Mouse (Mus musculus): ENCODE results near the gene B3gnt2. TPM values are rescaled to one million over a fixed set of nuclear protein-coding genes. Genes with fewer than 3 reads are reported as not detected.

Gene B3gnt2
- total RNA-seq, 1 experiment: 25.7 TPM

DNA sequence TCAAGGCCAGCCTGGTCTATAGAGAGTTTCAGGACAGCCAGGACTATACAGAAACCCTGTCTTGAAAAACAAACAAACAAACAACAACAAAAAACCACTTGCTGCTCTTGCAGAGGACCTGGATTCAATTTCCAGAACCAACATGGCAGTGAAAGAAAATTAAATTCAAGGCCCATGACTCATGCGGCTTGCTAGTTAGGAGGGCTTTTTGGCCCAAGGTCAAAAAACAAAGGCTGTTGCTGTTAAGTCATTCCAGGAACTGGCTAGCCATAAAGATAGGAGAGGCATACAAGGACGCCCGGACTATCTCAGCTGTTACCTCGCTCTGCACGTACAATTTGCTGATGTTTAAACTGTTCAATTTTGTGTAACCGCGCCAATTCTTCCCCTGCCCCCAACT lies 142.7 kb downstream of the B3gnt2 start:
- Histone ChIP-seq H3K9ac (ENCODE audit: insufficient read depth, low read depth, low read length, poor library complexity, severe bottlenecking) (no peak overlapping the region), H3K36me3 (ENCODE audit: control insufficient read depth, insufficient read depth, low read length, poor library complexity, severe bottlenecking) (no peaks in the 10 kb centered on the region), H3K4me3 (ENCODE audit: insufficient read depth in 1 of 2, low read depth in 1 of 2, low read length in 2 of 2, poor library complexity in 1 of 2, severe bottlenecking in 1 of 2) (no peak overlapping the region), H3K9me3 (ENCODE audit: control insufficient read depth, insufficient read depth, low read depth, low read length) (no peaks in the 10 kb centered on the region), H3K4me1 (ENCODE audit: control insufficient read depth in 2 of 2, insufficient read depth in 2 of 2, low read length in 2 of 2, poor library complexity in 1 of 2) (peaks cover 0 to 2% of the 10 kb centered on the region in 2 experiments; a peak in 1 of 4 replicates), H3K27ac (ENCODE audit: insufficient read depth, low read depth, low read length, poor library complexity, severe bottlenecking) (no peak overlapping the region)
- DNase-seq (ENCODE audit: low read depth, low spot score): no peak
- in situ Hi-C loops (cut with MboI; ENCODE audit: low sequenced_read_pairs in 2 of 2, unreplicated experiment in 2 of 2): no loop called here
- TF ChIP-seq CHD2 (IDR thresholded peaks at IDR 0.05; ENCODE audit: low read depth, low read length) (no peak), MAFK (IDR thresholded peaks at IDR 0.05; ENCODE audit: insufficient read depth, low read depth, low read length) (no peak), HCFC1 (IDR thresholded peaks at IDR 0.05; ENCODE audit: borderline replicate concordance, insufficient read depth, low read length) (no peak), ZNF384 (IDR thresholded peaks at IDR 0.05; ENCODE audit: low read depth, low read length) (no peak), ZC3H11A (IDR thresholded peaks at IDR 0.05; ENCODE audit: borderline replicate concordance, low read depth, low read length) (no peak)

DNA sequence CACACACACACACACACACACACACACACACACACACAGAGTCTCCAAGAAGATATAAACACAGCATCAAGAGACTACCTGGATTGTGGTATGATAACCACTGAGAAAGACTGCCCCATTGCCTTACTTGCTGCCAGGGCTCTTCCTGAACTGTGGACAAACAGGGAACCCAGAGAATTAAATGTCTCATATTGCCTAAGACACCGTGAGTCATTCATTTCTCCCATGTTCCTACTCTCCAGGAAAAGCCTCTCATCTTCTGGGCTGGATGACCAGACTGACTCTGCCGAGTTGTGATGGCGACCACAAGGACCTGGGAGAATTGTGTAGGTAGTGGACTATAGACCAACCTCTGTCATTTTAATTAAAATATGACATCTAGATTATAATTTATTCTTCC lies 149.4 kb downstream of the B3gnt2 start:
- no peaks in the 10 kb centered on the region for H3K9me3 ChIP-seq (ENCODE audit: control insufficient read depth, insufficient read depth, low read depth, low read length)
- no peak overlapping the region for H3K9ac ChIP-seq (ENCODE audit: insufficient read depth, low read depth, low read length, poor library complexity, severe bottlenecking)
- no peak overlapping the region for H3K4me3 ChIP-seq (ENCODE audit: insufficient read depth in 1 of 2, low read depth in 1 of 2, low read length in 2 of 2, poor library complexity in 1 of 2, severe bottlenecking in 1 of 2)
- TF ChIP-seq MAFK (IDR thresholded peaks at IDR 0.05; ENCODE audit: insufficient read depth, low read depth, low read length): no peak
- no peak for TF ChIP-seq CHD2 (IDR thresholded peaks at IDR 0.05; ENCODE audit: low read depth, low read length)
- no peak for TF ChIP-seq ZNF384 (IDR thresholded peaks at IDR 0.05; ENCODE audit: low read depth, low read length)
- TF ChIP-seq ZC3H11A (IDR thresholded peaks at IDR 0.05; ENCODE audit: borderline replicate concordance, low read depth, low read length): no peak
- TF ChIP-seq HCFC1 (IDR thresholded peaks at IDR 0.05; ENCODE audit: borderline replicate concordance, insufficient read depth, low read length): no peak
- in situ Hi-C loops (cut with MboI; ENCODE audit: low sequenced_read_pairs in 2 of 2, unreplicated experiment in 2 of 2): no loop called here
- H3K4me1 ChIP-seq (ENCODE audit: control insufficient read depth in 2 of 2, insufficient read depth in 2 of 2, low read length in 2 of 2, poor library complexity in 1 of 2): 0 out of 4 replicates have a peak, but pooled peaks cover 0 to 1% of the 10 kb centered on the region in 2 experiments
- H3K27ac ChIP-seq (ENCODE audit: insufficient read depth, low read depth, low read length, poor library complexity, severe bottlenecking): no peak overlapping the region
- no peaks in the 10 kb centered on the region for H3K36me3 ChIP-seq (ENCODE audit: control insufficient read depth, insufficient read depth, low read length, poor library complexity, severe bottlenecking)
- no peak for DNase-seq (ENCODE audit: low read depth, low spot score)

DNA sequence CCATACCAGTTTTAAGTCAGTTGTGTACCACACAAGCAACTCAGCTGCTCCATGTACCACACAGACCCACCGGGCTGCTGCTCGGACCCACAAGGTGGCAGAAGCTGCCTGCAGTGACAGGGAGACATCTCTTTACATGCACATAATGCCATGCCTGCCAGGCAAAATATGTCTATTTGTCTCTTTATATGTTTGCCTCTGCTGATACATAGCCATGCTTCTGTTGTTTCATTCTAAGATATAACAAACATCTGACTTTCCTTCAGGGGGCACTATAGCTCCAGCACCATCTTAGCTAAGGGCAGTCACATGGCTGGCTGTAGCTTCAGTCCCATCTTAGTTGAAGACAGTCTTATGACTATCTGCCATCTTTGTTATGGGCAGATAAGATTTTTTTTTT lies 150.2 kb downstream of the B3gnt2 start:
- DNase-seq (ENCODE audit: low read depth, low spot score): peak; percentile 41
- in situ Hi-C loops (cut with MboI; ENCODE audit: low sequenced_read_pairs in 2 of 2, unreplicated experiment in 2 of 2): no loop called here
- no peak for TF ChIP-seq CHD2 (IDR thresholded peaks at IDR 0.05; ENCODE audit: low read depth, low read length)
- TF ChIP-seq HCFC1 (IDR thresholded peaks at IDR 0.05; ENCODE audit: borderline replicate concordance, insufficient read depth, low read length): peak; percentile 94
- TF ChIP-seq MAFK (IDR thresholded peaks at IDR 0.05; ENCODE audit: insufficient read depth, low read depth, low read length): no peak
- TF ChIP-seq ZC3H11A (IDR thresholded peaks at IDR 0.05; ENCODE audit: borderline replicate concordance, low read depth, low read length): no peak
- peak; percentile 86; the same call in 1 of the 2 replicates for TF ChIP-seq ZNF384 (IDR thresholded peaks at IDR 0.05; ENCODE audit: low read depth, low read length)
- H3K9me3 ChIP-seq (ENCODE audit: control insufficient read depth, insufficient read depth, low read depth, low read length): no peaks in the 10 kb centered on the region
- H3K4me1 ChIP-seq (ENCODE audit: control insufficient read depth in 2 of 2, insufficient read depth in 2 of 2, low read length in 2 of 2, poor library complexity in 1 of 2): 0 out of 4 replicates have a peak, but pooled peaks cover 0 to 1% of the 10 kb centered on the region in 2 experiments
- H3K36me3 ChIP-seq (ENCODE audit: control insufficient read depth, insufficient read depth, low read length, poor library complexity, severe bottlenecking): no peaks in the 10 kb centered on the region
- no peak overlapping the region for H3K27ac ChIP-seq (ENCODE audit: insufficient read depth, low read depth, low read length, poor library complexity, severe bottlenecking)
- no peak overlapping the region for H3K4me3 ChIP-seq (ENCODE audit: insufficient read depth in 1 of 2, low read depth in 1 of 2, low read length in 2 of 2, poor library complexity in 1 of 2, severe bottlenecking in 1 of 2)
- H3K9ac ChIP-seq (ENCODE audit: insufficient read depth, low read depth, low read length, poor library complexity, severe bottlenecking): no peak overlapping the region

Other genes with a start within 250 kb of the B3gnt2 start
- gene Zrsr1, start 111.0 kb upstream of the B3gnt2 start, total RNA-seq (2012; rRNA removed): 6.4 and 18.0 TPM in 2 replicates
- gene Gm28048, start 121.1 kb upstream of the B3gnt2 start, total RNA-seq (2012; rRNA removed): 13.8 and 16.3 TPM in 2 replicates
- gene Commd1, start 121.4 kb upstream of the B3gnt2 start, total RNA-seq (2012; rRNA removed): 83.5 and 106 TPM in 2 replicates
- 329 and 382 TPM in 2 replicates for gene Cct4, start 129.6 kb upstream of the B3gnt2 start, total RNA-seq (2012; rRNA removed)
- 2.7 and 3.7 TPM in 2 replicates for gene Fam161a, start 146.6 kb upstream of the B3gnt2 start, total RNA-seq (2012; rRNA removed)